Mouse (Mus musculus): ENCODE measurements around the gene Per2.

Per2 gene

DNA sequence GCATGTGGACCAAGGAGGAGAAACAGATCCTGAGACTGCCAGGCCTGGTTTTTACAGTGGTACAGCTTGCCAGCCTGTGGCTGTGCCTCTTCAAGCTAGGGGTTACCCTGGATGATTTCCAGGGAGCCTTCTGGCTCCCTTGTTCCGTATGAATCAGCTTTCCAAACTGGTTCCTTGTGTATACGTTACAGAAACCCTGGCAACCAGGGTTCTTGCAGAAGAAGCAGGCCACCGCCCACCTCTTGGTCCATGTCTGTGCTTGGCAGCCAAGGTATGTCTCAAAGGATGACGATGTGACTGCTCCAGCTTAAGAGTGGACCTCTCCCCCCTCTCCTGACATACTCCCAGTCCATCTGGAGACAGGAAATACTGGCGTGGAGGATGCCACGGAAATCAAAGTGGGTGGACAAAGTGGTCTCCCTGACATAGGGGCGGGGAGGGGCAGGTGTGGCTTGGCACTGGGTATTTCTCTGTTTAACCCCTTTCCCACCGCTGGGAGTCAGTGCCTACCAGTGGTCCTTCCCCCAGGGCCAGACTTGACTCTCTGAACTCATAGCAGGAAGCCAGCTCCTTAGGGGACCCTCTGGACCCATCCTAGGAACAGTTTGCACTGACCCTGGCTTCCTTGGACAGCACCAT, 782 bp downstream of the Per2 start:
- DNase-seq (ENCODE audit: low spot score): peak; percentile 79

DNA sequence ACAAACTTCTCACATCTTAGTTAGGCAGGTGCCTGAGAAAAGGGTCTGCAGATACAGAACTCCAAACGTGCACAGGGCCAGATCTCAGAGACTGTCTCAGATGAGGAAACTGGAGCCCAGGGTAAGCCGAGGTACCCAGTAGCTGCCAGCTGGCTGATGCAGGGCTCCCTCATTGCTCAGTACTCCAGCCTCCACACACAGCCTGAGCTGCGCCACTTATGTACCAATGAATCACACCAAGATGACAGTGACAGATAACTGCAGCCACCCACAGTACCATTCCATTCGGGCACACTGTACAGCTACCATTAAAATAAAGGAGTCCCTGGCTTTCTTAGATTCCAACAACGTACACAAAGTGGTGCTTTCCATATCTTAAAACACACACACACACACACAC, 1.4 kb downstream of the Per2 start:
- DNase-seq (ENCODE audit: low spot score): peak; percentile 46

DNA sequence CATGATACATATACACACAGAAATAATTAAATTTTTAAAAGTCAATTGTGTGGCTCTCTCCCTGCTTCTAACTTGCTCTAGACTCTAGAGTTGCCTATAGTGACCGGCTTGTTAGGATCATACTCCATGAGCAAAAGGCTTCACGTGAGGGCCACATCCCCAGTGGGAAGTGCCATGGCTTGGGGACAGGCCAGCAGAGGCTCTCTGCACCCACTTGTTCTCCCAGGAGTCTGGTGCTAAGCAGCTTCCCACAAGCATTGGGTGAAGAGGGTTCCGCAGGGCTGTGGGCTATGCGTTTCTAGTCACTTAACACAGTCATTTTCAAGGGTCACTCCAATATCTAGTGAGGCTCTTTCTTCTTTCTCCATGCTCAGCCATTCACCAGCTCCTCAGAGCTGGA, 2.0 kb downstream of the Per2 start:
- no peak for DNase-seq (ENCODE audit: low spot score)

DNA sequence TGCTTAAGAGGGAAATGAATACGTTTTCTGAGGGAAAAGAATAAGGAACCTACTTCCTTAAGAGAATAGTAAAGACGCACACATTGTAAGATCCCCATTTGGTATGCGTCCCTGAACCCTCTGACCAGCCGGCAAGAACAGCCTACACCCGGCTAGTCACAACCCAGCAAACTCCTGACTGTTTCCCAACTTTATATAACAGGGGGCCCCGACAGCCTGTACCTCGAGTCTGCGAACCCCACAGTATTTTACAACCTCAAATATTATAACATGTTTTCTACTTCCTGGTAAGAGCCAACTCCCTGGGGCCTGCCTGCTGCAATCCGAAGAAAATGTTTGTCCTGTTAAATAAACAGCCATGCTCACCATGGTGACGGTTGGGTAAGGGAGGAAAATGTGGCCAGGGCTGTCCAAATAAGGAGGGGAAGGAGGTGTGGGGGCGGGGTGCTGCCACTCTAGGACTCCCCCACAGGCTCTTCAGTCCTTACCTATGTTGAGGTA, 2.8 kb downstream of the Per2 start:
- DNase-seq (ENCODE audit: low spot score): peak; percentile 84

DNA sequence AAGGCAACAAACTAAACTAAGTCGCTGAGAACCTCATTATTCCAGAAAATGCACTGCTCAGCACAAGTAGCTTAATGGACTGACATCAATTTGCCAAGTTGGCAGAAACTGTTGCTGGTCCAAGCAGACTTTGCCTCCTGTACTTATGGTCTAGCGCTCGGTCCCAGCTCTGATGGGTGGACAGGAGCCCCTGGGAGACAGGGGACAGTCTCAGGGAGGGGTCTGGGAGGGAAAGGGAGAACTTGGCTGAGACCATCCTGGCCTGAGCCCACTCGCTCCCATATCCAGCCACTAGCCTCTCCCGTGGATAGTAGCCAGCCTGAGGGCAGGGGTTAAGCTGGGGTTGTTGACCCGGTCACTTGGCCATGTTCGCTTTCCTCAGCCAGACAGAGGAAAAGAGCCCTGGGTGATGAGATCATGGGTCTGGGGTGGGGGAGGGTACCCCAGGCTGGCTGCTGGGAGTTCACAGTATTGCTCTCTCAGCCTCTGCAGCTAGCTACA, 3.4 kb downstream of the Per2 start:
- peak; percentile 51 for DNase-seq (ENCODE audit: low spot score)

DNA sequence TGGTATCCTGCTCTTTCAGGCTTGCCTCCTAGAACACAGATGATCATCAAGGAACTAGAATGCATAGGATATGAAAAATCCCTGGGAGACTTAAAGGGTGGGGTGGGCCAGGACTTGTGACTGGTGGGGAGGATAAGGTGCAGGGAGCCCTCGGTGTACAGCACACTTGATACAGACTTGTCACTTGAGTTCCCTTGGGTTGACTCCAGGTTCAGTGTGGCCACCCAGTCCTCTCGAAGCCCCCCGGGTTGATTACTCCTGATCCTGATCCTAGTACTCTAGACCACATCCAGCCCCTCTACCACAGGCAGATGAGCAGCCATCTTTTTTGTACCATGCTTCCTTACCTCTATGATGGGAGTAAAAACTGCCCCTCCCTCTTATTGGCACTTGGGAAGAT, 4.2 kb downstream of the Per2 start:
- DNase-seq (ENCODE audit: low spot score): no peak

DNA sequence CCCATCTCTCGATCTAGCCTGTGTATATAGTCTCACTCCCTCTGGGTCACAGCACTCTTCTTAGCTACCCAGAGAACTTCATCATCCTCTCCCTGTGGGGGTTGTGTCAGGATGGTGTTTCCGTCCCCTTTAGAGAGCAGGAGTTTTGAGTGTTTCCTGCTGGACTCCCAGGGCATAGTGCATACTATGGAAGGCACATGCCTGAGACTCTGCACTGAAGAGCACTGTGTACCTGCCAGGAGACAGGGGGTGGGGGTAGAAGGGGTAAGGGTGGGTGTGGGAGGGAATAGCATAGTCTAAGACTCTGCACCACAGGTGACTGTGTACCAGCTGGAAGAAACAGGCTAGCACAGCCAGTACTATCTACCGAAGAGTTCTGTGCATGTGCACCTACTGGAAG, 4.8 kb downstream of the Per2 start:
- no peak for DNase-seq (ENCODE audit: low spot score)

DNA sequence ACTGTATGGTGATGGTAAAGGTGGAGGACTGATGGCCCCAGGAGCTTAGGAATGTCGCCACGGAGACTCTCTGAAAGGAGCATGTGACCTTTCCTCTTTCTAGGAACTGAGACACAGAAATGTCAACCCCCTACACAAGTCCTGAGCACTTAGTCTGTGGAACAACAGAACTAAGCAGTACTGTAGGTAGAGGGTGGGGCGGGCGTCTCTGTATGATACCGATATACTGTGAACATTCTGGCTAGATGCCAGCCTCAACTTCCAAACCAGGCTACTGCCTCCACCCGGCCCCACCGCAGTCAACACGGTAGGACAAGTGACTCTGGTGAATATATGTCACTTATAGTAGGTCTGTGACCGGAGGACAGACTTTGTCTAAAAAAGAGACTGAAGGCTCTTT, 5.2 kb downstream of the Per2 start:
- DNase-seq (ENCODE audit: low spot score): no peak

DNA sequence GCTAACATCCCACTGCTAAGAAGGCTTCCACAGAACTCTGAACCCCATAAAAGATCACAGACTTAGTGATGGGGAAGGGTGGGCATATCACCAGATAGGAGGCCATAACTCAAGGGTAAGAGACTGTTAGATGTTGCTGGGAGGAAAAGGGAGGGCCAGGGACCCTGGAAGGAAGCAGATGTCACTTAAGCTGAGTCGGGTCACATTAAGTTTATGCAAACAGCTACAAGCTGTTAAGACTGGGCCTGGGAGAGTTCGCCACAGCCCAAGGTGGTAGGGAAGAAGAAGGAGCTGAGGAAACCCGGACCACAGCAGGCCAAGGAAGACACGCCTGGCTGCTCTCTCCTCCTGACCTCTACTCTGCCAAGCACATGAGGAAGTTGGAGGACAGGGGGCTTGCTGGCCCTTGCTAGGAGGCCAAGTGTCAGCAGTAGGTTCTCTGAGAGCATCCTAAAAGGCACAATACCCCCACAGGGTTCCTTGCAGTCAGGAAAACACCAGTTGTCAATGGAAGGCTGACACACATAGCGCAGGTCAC, 7.5 kb downstream of the Per2 start:
- no peak for DNase-seq (ENCODE audit: low spot score)

DNA sequence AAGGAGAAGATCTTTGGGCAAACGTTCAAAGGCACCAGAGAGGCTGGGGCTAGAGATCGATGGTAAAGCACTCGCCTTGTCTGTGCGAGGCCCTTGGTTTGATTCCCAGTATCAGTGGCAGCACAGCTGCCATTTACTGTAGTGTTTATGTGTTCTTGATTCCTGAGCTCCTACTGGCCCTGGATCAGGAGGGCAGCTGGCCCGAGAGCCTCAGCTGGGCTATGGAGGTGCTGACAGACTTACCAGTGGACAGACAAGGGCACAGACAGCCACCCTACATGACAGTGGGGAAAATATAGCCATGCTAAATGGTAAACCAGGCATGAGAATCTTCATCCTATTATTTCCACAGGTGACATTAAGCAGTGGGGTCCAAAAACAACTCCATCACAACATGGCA, 8.3 kb downstream of the Per2 start:
- no peak for DNase-seq (ENCODE audit: low spot score)

DNA sequence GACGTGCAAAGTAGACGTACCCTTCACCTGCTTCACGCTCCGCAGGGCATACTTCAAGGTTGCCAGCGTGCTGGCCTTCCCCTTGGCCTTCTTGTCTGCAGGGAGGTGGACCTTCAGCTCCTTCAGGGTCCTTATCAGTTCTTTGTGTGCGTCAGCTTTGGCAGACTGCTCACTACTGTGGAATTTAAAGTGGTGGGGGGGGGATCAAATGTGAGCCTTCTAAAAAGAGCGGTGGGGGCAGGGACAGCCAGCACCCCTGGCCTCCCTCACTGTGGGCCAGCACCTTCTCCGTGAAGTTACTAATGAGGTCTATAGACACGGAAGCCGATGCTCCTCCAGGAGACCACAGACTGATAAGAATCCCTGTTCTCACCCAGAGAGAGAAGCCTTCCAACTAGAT, 10.4 kb downstream of the Per2 start:
- no peak for DNase-seq (ENCODE audit: low spot score)

DNA sequence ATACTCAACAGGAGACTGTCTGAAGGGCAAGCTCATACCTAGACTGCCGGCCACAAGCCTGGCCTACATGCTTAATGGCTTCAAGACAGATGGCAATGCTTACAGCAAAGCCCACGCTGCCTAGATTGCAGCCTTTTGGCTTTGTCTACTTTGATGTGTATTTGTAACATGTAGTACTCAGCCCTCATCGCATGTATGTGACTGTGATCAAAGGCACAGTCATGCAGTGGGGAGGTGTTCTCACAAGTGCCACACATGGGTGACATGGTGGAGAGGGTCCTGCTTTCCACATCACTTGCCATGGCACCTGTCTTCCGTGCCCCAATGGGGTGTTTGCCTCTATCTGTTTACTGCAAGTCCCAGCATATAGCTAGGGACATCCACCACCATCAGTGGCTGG, 12.6 kb downstream of the Per2 start:
- no peak for DNase-seq (ENCODE audit: low spot score)

DNA sequence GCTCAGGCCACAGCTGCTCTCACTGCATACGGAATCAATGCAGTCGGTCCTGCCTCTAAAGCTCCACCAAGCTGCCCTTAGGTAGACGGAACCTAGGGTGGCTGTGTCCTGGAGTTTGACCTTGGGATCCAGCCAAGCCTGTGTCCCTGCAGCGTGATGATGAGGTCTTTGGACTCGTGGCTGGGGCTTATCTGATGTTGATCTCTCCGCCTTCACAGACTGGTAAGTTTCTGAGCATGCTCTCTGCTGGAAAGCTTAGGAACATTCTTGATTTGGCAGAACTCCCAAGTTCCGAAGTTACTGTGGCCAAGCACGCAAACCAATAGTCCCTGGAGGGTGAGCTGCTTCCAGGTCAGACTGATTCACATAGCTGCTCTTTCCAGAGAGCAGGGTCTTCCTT, 13.1 kb downstream of the Per2 start:
- DNase-seq (ENCODE audit: low spot score): peak; percentile 77

DNA sequence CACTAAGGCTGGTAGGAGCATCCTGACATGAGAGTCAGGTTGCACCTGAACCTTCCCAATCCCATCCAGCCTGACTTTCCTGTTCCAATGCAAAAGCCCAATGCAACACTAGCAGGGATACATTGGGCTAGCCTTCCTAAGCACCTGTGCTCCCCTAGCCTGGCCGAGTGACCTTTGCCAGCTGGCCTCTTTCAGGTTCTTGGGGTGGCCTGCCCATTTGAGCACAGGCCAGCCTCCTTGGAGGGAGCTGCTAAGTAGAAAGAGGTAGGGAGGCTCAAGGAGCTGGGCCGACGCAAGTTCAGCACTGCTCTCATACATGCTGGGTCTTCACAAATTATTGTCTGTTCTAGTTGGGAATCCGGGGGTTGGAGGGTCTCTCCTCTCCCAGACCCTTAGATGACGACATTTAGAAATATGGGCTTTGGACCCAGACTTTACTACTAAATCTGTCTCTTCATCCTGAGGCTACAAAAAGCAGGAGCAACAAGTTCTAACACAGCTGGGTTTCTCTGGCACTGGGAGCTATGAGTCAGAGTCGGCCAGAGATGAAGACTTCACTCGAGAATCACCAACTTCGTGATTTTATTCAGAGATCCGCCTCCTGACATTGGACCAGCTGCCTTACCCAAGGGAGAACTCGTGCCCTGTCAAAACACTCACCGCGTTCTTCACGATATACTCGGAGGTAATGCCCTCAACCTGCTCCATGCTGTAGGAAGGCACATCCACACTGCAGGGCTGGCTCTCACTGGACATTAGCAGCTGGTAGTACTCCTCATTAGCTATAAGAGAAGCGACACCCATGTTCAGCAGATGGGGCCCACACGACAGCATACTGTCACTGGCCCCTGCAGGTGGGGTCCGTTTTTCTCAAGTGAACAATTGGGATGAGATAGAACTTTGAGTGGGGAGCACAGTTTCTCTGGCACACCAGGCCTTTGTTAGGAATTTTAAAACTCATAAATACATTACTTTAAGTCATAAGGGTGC, 14.0 kb downstream of the Per2 start:
- DNase-seq (ENCODE audit: low spot score): peak; percentile 41

DNA sequence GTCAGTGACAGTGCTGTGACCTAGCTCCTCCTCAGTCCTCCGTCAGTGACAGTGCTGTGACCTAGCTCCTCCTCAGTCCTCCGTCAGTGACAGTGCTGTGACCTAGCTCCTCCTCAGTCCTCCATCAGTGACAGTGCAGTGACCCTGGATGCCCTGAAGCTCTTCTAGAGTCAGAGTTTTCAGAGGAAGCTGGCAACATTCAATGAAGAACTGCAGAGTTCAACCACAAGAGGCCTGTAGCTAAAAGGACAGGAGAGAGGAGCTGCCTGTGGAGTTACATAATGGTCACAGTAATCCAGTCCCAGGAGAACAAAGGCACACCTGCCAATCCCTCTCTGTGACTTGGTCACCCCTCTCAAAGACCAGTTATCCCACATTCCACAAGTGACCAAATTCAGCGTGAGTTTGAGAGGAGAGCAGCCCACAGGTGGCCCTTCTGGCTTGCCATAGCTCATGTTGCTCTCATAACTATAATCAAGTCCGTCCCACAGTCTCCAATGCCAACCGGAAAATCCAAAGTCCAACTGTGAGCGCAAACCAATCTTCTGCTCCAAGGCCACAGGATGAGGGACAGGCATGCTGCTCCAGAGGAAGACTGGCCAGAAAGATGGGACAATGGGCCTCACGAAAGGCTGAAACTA, 16.7 kb downstream of the Per2 start:
- no peak for DNase-seq (ENCODE audit: low spot score)

DNA sequence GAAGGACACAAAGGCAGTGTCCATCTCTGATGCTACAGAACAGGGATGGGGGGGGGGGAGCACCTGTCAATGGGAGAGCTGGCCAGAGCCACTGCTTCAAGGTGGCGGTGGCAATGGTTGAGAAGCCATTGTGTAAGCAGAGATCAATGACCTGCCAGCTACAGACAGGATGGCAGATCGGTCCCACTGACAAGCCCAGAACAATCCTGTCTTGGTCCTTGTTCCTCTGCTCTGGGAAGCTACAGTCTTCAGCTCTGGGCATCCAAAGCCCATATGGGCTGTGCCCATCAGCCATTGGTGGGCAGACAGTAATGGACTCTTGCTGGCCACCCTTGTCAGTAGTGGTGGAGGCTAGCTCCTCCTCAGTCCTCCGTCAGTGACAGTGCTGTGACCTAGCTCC, 17.3 kb downstream of the Per2 start:
- no peak for DNase-seq (ENCODE audit: low spot score)

DNA sequence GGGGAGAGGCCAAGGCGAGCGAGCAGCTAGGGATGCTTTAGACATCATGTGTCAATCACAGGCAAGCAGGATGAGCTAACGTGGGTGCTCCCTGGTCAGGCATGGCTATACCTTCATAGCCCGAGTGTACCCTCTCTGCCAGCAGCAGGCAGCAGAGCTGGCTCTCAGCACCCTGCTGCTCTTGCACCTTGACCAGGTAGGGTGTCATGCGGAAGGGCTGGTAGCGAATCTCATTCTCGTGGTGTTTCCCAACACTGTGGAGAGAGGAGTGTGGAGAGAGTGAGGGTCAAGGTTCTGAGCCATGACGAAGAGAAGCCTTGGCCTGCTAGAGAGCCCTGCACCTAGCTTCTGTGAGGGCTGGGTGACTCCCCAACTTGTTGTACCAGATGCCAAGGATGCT, 19.3 kb downstream of the Per2 start:
- DNase-seq (ENCODE audit: low spot score): no peak

DNA sequence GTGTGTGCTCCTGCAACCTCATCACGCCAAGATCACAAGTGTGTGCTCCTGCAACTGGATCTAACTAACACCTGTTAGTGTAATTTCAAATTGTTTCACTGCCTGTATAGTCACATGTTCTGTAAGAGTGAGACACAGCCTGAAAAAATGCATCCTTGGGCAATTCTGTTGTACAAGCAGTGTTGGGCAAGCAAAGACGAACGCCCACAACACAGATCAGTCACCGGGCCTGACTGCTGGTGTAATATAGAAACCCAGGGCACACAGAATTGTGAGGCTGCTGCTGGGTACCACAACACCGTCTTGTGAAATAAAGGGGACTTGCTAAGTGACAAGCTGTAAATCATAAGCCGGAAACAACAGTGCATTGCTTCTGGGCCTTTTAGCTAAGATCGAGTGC, 21.6 kb downstream of the Per2 start:
- no peak for DNase-seq (ENCODE audit: low spot score)

DNA sequence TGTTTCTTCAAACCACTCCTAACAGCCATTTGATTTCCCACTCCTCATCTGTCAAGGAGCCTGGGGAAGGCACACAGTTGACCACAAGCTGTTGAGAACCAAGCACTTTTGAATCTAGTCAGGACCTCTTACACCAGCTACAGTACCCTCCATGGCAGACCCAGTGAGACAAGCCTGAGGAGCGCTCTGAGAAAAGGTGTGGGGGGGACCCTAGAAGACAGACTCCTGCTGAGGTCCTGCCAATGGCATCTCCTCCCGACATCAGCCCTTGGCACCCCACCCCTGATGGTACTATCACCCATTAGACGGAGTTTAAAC, 22.1 kb downstream of the Per2 start:
- DNase-seq (ENCODE audit: low spot score): no peak

DNA sequence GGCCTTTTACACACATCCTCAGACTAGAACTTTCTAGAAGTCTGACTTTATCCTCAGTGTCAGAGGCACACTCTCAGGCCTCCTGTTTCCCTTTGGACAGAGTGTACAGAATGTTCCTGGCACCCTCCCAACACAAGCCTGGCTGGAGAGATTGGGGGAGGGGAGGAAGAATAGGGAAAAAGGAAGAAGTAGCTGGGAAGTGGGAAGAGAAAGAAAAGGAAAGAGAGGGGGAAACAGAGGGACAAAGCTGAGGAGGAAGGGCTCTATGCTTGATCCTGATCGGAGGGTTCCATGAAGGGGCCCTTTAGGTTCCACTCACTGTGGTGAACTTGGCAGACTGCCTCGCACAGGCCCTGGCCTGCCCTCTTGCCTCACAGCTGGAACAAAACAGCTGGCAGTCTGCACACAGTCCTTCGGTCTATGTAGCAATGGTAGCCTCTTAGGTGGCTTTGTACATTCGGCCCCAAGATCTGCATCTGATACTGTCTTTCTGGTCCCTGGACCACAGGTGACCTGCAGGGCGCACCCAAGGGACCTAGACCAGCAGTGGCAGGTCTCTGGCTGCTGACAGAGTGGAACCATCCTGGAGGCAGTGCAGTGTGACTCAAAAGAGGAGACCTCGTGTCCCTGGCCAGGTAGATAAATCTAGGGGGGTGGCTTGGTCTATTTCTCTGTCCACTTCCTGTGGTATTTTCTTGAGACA, 22.6 kb downstream of the Per2 start:
- DNase-seq (ENCODE audit: low spot score): peak; percentile 87

DNA sequence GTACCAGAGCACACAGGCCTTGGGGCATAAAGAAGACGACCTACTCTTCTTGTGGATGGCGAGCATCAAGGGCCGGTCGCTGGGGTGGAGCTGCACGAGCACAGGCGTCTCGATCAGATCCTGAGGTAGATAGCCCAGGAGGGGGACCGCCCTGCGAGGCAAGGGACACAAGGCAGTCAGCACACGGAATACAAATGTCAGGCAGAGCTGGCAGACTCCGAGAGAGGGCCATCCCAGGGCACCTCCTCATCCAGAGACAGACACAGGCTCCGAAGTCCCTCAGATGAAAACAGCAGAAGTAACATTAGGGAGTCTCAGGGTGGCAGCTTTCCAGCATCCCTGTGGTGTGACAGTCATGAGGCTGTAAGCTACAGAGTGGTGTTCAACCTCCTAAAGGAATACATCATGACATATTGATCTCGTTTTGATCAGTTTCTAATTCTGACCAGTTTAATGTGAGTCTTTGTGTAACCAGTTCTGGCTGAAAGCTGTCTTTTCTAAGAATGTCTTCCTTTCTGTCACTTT, 23.5 kb downstream of the Per2 start:
- no peak for DNase-seq (ENCODE audit: low spot score)

DNA sequence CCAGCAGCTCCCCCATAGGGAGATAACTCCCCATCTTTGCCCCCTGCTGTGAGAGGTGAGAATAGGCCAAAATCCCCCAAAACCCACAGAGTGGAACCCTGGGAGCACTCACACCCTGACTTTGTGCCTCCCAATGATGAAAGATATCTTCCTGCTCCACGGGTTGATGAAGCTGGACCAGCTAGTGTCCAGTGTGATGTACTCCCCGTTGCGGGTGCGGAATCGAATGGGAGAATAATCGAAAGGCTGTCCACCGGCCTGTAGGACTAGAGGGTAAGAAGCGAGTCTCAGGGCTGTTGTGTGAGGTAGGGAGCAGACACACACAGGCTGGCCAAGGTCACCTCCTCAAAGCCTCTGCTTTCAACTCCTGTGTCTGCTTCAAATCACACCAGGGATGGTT, 24.2 kb downstream of the Per2 start:
- no peak for DNase-seq (ENCODE audit: low spot score)
